Mouse (Mus musculus) forebrain, embryonic 14.5 days (tissue): Measurements from ENCODE around the gene Samd8. TPM values are rescaled to one million over a fixed set of nuclear protein-coding genes. Genes with fewer than 3 reads are reported as not detected.

Source experiments
- ATAC-seq: fragments of 200-750 bp; cut with Nextera tagmentation; 2 replicates; pipeline ENCODE4 v1.8.0; 2017; ENCODE audit warnings: mild to moderate bottlenecking, moderate library complexity
- DNase-seq: peaks from one replicate; pipeline ENCODE4 v3.0.0-alpha.2; 2015; ENCODE audit warnings: low spot score
- H3K27ac ChIP-seq: fragments of 300-500 bp; sonication (generic); 2 replicates; pipeline ENCODE4 v1.5.1; 2014; ENCODE audit warnings: low read depth, mild to moderate bottlenecking, control low read depth, low read length, moderate library complexity
- H3K27me3 ChIP-seq: fragments of 300-500 bp; sonication (generic); replicated peaks from 2 replicates; pipeline ENCODE4 v1.6.1; 2014; ENCODE audit warnings: low read length, control low read depth, mixed read lengths; ENCODE audit not compliant: control insufficient read depth, insufficient read depth
- H3K36me3 ChIP-seq: fragments of 300-500 bp; sonication (generic); 2 replicates; pipeline ENCODE4 v1.6.1; 2014; ENCODE audit warnings: low read length, control low read depth; ENCODE audit not compliant: control insufficient read depth, insufficient read depth
- H3K4me1 ChIP-seq: fragments of 300-500 bp; sonication (generic); 2 replicates; pipeline ENCODE4 v1.6.1; 2014; ENCODE audit warnings: antibody characterized with exemption, low read length, control low read depth; ENCODE audit not compliant: control insufficient read depth, insufficient read depth
- H3K4me2 ChIP-seq: fragments of 300-500 bp; sonication (generic); 2 replicates; pipeline ENCODE4 v1.6.1; 2014; ENCODE audit warnings: mild to moderate bottlenecking, control low read depth, low read length
- H3K4me3 ChIP-seq: fragments of 300-500 bp; sonication (generic); 2 replicates; pipeline ENCODE4 v1.5.1; 2014; ENCODE audit warnings: low read depth, low read length, control low read depth
- H3K9ac ChIP-seq: fragments of 300-500 bp; sonication (generic); 2 replicates; pipeline ENCODE4 v1.6.1; 2014; ENCODE audit warnings: mild to moderate bottlenecking, low read length, control low read depth, moderate library complexity
- H3K9me3 ChIP-seq: fragments of 300-500 bp; sonication (generic); replicated peaks from 2 replicates; pipeline ENCODE4 v1.6.1; 2016; ENCODE audit warnings: low read length, control low read depth, mixed read lengths; ENCODE audit not compliant: control insufficient read depth
- WGBS: fragments of 180-500 bp; shearing (Covaris S2); extraction: QIAGEN DNeasy Blood & Tissue Kit; methylation state at CpG from one replicate; pipeline ENCODE4 v1.1.7; 2014; 5-methylcytosine and 5-hydroxymethylcytosine counted together
- polyA plus RNA-seq: library from polyadenylated mRNA; unstranded; fragments of >200 nt; fragmentation: Nextera tagmentation; extraction: Ambion mirVana; gene quantifications from 2 replicates; pipeline ENCODE4 v1.2.1, GENCODE M21; 2014

Gene Samd8
- polyA plus RNA-seq: 18.9 and 25.4 TPM in 2 replicates

DNA sequence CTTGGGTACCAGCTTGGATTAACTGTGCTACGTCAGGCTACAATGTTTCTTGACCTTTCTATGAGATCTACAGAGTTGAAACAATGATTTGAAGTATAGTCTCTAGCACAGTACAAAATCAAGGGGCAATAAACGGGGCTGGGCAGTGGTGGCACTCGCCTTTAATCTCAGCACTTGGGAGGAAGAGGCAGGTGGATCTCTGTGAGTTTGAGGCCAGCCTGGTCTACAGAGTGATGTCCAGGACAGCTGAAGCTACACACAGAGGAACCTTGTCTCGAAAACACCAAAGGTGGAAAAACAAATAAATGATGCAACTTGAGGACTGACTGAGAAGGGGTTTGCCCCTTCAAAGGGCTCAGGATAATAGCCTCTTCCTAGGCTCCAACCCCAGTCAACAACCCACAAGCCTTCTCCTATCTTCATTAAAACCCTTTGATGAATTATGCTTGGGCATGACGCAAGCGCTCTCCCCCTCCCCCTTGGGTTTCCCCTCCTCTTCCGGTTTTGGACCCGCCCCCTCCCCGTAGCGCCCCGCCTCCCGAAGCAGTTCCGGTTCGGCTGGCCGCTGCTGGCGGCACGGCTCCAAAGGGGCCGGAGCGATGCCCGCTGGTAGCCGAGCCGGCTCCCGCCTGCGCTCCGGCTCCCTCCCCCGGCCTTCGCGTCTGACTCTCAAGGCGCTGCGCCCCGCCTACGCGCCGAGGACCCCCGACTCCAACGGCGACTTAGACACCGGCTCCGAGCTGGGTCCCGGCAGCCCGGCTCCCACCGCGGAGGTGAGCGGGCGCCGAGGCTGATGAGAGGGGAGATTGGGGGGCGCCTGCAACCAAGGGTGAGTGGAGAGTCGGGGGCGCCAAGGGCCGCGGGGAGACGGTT, at the start of gene Samd8:
TSS of gene Samd8 (plus strand) at position 524 of the 873 bp plus-strand sequence.
- H3K9me3 ChIP-seq: no peaks in the 10 kb centered on the region
- H3K36me3 ChIP-seq: no peaks in the 10 kb centered on the region
- peak within 1 kb of the TSS; percentile 81 for H3K9ac ChIP-seq
- ATAC-seq (peak; percentile 85), DNase-seq (peak; percentile 93)
- H3K27me3 ChIP-seq: no peaks in the 10 kb centered on the region
- 7% methylated on average over 51 of the region's 52 CpGs for WGBS
- peaks cover 7% of the 10 kb centered on the region; the same call in 1 of the 2 replicates for H3K4me1 ChIP-seq
- peak within 1 kb of the TSS; percentile 81 for H3K27ac ChIP-seq
- H3K4me3 ChIP-seq: peak within 1 kb of the TSS; percentile 88
- H3K4me2 ChIP-seq: peak within 1 kb of the TSS; percentile 70

DNA sequence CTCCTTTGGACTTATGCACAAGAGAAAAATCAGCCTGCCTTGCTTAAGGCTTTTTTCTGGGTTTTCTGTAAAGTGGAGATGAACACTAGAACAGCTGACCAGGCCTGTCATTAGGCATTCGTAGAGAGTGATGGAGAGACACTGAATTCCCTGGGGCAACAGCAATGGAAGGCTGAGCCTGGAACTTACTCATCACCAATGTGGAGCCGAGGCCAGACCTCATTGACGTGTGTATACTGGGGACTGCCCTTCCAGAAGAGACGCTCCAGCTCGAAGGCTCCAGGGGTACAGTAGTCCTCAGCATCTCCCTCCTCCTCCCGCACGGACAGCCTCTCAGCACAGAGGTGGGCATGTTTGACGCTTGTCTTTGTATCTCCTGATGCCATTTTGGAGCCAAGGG, 47.6 kb upstream of the Samd8 start:
- WGBS: 92% methylated on average over 8 of the region's 8 CpGs

GRCm38 (mm10) chr14:21703255-21703654, 47.1 kb upstream of the Samd8 start:
- DNase-seq (no peak), ATAC-seq (no peak)
- Histone ChIP-seq H3K36me3 (no peaks in the 10 kb centered on the region), H3K9ac (no peak overlapping the region), H3K4me3 (no peak overlapping the region), H3K9me3 (no peaks in the 10 kb centered on the region), H3K4me1 (peaks cover 4% of the 10 kb centered on the region; the same call in 1 of the 2 replicates), H3K27ac (no peak overlapping the region), H3K4me2 (no peak overlapping the region), H3K27me3 (no peaks in the 10 kb centered on the region)
- WGBS: 90% methylated on average over 5 of the region's 5 CpGs

More for the DNA sequence above, 47.6 kb upstream of the Samd8 start:
- ATAC-seq (no peak), DNase-seq (no peak)
- H3K4me3 ChIP-seq: no peak overlapping the region
- no peak overlapping the region for H3K9ac ChIP-seq
- peaks cover 4% of the 10 kb centered on the region; the same call in 1 of the 2 replicates for H3K4me1 ChIP-seq
- H3K36me3 ChIP-seq: no peaks in the 10 kb centered on the region
- H3K9me3 ChIP-seq: no peaks in the 10 kb centered on the region
- H3K27ac ChIP-seq: no peak overlapping the region
- no peak overlapping the region for H3K4me2 ChIP-seq
- no peaks in the 10 kb centered on the region for H3K27me3 ChIP-seq

GRCm38 (mm10) chr14:21705462-21705861, 44.9 kb upstream of the Samd8 start:
- H3K36me3 ChIP-seq: no peaks in the 10 kb centered on the region
- ATAC-seq (no peak), DNase-seq (no peak)
- H3K4me3 ChIP-seq: no peak overlapping the region
- no peak overlapping the region for H3K9ac ChIP-seq
- no peak overlapping the region for H3K4me2 ChIP-seq
- H3K9me3 ChIP-seq: no peaks in the 10 kb centered on the region
- no peaks in the 10 kb centered on the region for H3K27me3 ChIP-seq
- 89% methylated on average over 2 of the region's 2 CpGs for WGBS
- H3K4me1 ChIP-seq: peaks cover 4% of the 10 kb centered on the region; the same call in 1 of the 2 replicates
- H3K27ac ChIP-seq: no peak overlapping the region

DNA sequence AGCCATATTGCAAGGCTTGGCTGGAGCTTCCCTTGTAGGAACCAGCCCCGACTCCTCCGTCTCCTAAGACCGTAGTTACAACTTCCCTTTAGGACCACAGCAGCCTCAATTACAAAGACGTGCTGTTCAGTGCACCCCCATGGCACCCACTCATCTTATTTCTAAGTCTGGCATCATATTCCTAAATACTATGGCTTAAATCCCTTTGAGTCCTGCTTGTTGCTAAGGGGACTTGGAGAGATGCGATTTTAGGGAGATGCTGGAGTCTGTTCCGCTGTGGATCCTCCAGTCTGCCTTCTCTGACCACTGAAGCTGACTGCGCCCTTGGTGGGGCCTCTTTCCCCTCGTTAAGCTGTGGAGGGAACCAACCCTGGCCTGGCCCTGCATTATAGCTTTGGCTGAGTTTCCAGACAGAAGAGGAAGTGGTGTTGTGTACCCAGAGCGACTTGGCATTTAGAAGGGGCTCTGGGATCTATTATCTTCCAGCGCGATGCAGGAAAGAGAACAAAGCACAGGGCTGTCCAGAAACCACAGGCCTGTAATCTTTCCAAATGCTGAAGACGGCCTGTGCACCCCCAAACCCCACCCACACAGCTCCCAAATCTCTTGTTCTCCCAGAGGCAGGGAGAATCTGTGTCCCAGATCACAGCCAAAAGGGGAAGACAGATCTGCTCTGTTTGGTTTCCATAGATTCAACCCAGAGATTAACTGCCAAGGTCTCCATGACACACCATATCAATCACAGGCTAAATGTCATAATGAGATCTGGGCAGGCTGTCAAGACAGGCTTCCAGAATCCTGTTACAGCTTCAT, 43.4 kb upstream of the Samd8 start:
- WGBS: 48% methylated on average over 12 of the region's 12 CpGs
- Histone ChIP-seq H3K9me3 (no peaks in the 10 kb centered on the region), H3K4me2 (no peak overlapping the region), H3K4me1 (peaks cover 4% of the 10 kb centered on the region; the same call in 1 of the 2 replicates), H3K4me3 (no peak overlapping the region), H3K9ac (no peak overlapping the region), H3K27ac (peak overlapping the region; percentile 73; the same call in 1 of the 2 replicates), H3K36me3 (no peaks in the 10 kb centered on the region), H3K27me3 (no peaks in the 10 kb centered on the region)
- DNase-seq (peak; percentile 78), ATAC-seq (peak; percentile 69; the same call in 1 of the 2 replicates)

DNA sequence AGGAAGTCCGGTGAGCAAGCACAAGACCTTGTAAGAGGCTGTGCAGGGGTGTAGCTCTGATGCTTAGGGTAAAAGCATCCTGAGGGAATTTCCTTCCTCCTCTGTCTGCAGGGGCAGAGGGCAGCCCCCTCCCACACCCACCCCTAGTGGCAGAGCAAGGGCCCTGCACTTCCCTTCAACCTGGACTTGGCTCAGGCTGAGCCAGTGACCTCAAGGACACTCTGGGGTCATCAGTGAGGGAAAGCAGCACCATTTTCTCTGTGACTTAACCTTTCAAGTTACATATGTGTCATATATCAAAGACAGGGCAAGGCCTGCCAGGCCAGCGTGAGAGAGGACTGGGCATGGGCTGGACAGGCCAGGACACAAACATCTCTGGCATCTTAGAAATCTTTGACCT, 40.8 kb upstream of the Samd8 start:
- H3K4me3 ChIP-seq: no peak overlapping the region
- DNase-seq (no peak), ATAC-seq (no peak)
- no peak overlapping the region for H3K9ac ChIP-seq
- H3K36me3 ChIP-seq: no peaks in the 10 kb centered on the region
- H3K4me1 ChIP-seq: peaks cover 4% of the 10 kb centered on the region; the same call in 1 of the 2 replicates
- H3K27me3 ChIP-seq: no peaks in the 10 kb centered on the region
- H3K9me3 ChIP-seq: no peaks in the 10 kb centered on the region
- no peak overlapping the region for H3K4me2 ChIP-seq
- 60% methylated on average over 2 of the region's 2 CpGs for WGBS
- H3K27ac ChIP-seq: no peak overlapping the region

- H3K36me3 ChIP-seq: no peaks in the 10 kb centered on the region
- H3K4me3 ChIP-seq: no peak overlapping the region
- peaks cover 4% of the 10 kb centered on the region; the same call in 1 of the 2 replicates for H3K4me1 ChIP-seq
- no peak overlapping the region for H3K27ac ChIP-seq
- DNase-seq (no peak), ATAC-seq (no peak)
- no peaks in the 10 kb centered on the region for H3K27me3 ChIP-seq
- no peaks in the 10 kb centered on the region for H3K9me3 ChIP-seq
- no peak overlapping the region for H3K4me2 ChIP-seq
- H3K9ac ChIP-seq: no peak overlapping the region
- WGBS: 86% methylated on average over 2 of the region's 2 CpGs
These were observed 39.1 kb upstream of the Samd8 start for GRCm38 (mm10) chr14:21711231-21711630.

- Histone ChIP-seq H3K4me1 (peaks cover 2% of the 10 kb centered on the region), H3K9ac (no peak within 1 kb of the TSS), H3K9me3 (no peaks in the 10 kb centered on the region), H3K4me2 (no peak within 1 kb of the TSS), H3K27me3 (no peaks in the 10 kb centered on the region), H3K4me3 (no peak within 1 kb of the TSS), H3K27ac (no peak within 1 kb of the TSS), H3K36me3 (no peaks in the 10 kb centered on the region)
- ATAC-seq (no peak), DNase-seq (no peak)
- 78% methylated on average over 5 of the region's 5 CpGs for WGBS
These were observed 35.8 kb upstream of the Samd8 start, which contains the start of gene Dupd1 for GRCm38 (mm10) chr14:21714486-21714885. Dupd1 (minus strand) TSS chr14:21714576.
